Mouse (Mus musculus) kidney, postnatal 0 days (tissue): ENCODE measurements around the gene Dock10. TPM values are rescaled to one million over a fixed set of nuclear protein-coding genes. Genes with fewer than 3 reads are reported as not detected.

Experiments
- ATAC-seq: fragments of 200-750 bp; cut with Nextera tagmentation; replicated peaks from 2 replicates; pipeline ENCODE4 v1.8.0; 2017; ENCODE audit warnings: low read depth, moderate number of reproducible peaks, moderate TSS enrichment, moderate library complexity; ENCODE audit not compliant: low FRiP score
- DNase-seq: peaks from one replicate; pipeline ENCODE4 v3.0.0-alpha.2; 2016; ENCODE audit warnings: low spot score
- H3K27ac ChIP-seq: fragments of 300-500 bp; sonication (generic); 2 replicates; pipeline ENCODE4 v1.5.1; 2014; ENCODE audit warnings: mild to moderate bottlenecking
- H3K27me3 ChIP-seq: fragments of 300-500 bp; sonication (generic); 2 replicates; pipeline ENCODE4 v1.6.1; 2014; ENCODE audit warnings: low read length, mixed read lengths; ENCODE audit not compliant: insufficient read depth
- H3K36me3 ChIP-seq: fragments of 300-500 bp; sonication (generic); 2 replicates; pipeline ENCODE4 v1.6.1; 2014; ENCODE audit warnings: low read length, mixed read lengths; ENCODE audit not compliant: insufficient read depth
- H3K4me1 ChIP-seq: fragments of 300-500 bp; sonication (generic); replicated peaks from 2 replicates; pipeline ENCODE4 v1.6.1; 2014; ENCODE audit warnings: antibody characterized with exemption, low read length, mixed read lengths; ENCODE audit not compliant: insufficient read depth
- H3K4me2 ChIP-seq: fragments of 300-500 bp; sonication (generic); 2 replicates; pipeline ENCODE4 v1.6.1; 2014; ENCODE audit warnings: mild to moderate bottlenecking, low read length, moderate library complexity, mixed read lengths
- H3K4me3 ChIP-seq: fragments of 300-500 bp; sonication (generic); replicated peaks from 2 replicates; pipeline ENCODE4 v1.5.1; 2014; ENCODE audit warnings: low read depth, low read length
- H3K9ac ChIP-seq: fragments of 300-500 bp; sonication (generic); 2 replicates; pipeline ENCODE4 v1.6.1; 2014; ENCODE audit warnings: low read depth, low read length
- H3K9me3 ChIP-seq: fragments of 300-500 bp; sonication (generic); replicated peaks from 2 replicates; pipeline ENCODE4 v1.6.1; 2016; ENCODE audit warnings: low read length, inconsistent platforms, mixed read lengths
- CTCF ChIP-seq: IDR thresholded peaks from 2 replicates; pipeline ENCODE4 v1.5.1; 2016; ENCODE audit warnings: antibody characterized with exemption, low read depth, mild to moderate bottlenecking, moderate library complexity
- WGBS: fragments of 180-500 bp; shearing (Covaris S2); extraction: QIAGEN DNeasy Blood & Tissue Kit; methylation state at CpG from one replicate; pipeline ENCODE4 v1.1.7; 2014; 5-methylcytosine and 5-hydroxymethylcytosine counted together
- polyA plus RNA-seq: library from polyadenylated mRNA; unstranded; fragments of >200 nt; fragmentation: Nextera tagmentation; extraction: Ambion mirVana; gene quantifications from 2 replicates; pipeline ENCODE4 v1.2.1, GENCODE M21; 2015

Dock10 gene
- polyA plus RNA-seq, 1 experiment from 2014 or later, result 2.6 TPM

GRCm38 (mm10) chr1:80472395-80472794, 285.9 kb downstream of the Dock10 start:
- no peak overlapping the region for H3K4me2 ChIP-seq
- TF ChIP-seq CTCF, result no peak
- H3K36me3 ChIP-seq, result no peaks in the 10 kb centered on the region
- 92% methylated on average over 1 of the region's 1 CpGs for WGBS
- H3K27ac ChIP-seq, result no peak overlapping the region
- ATAC-seq (no peak), DNase-seq (no peak)
- no peaks in the 10 kb centered on the region for H3K4me1 ChIP-seq
- H3K4me3 ChIP-seq, result no peak overlapping the region
- H3K9me3 ChIP-seq, result no peaks in the 10 kb centered on the region
- H3K27me3 ChIP-seq, result no peaks in the 10 kb centered on the region
- H3K9ac ChIP-seq, result no peak overlapping the region

GRCm38 (mm10) chr1:80461348-80461747, 297.0 kb downstream of the Dock10 start, which contains the start of gene Gm45261:
Gene Gm45261 (minus strand): TSS chr1:80461448.
- Histone ChIP-seq H3K36me3 (no peaks in the 10 kb centered on the region), H3K27ac (no peak within 1 kb of the TSS), H3K4me2 (no peak within 1 kb of the TSS), H3K4me1 (no peaks in the 10 kb centered on the region), H3K9me3 (no peaks in the 10 kb centered on the region), H3K9ac (no peak within 1 kb of the TSS), H3K27me3 (no peaks in the 10 kb centered on the region), H3K4me3 (no peak within 1 kb of the TSS)
- no peak for ATAC-seq
- TF ChIP-seq CTCF, result no peak
- WGBS, result 88% methylated on average over 6 of the region's 6 CpGs
- DNase-seq, result no peak

- H3K4me1 ChIP-seq, result no peaks in the 10 kb centered on the region
- no peak overlapping the region for H3K4me3 ChIP-seq
- no peak for TF ChIP-seq CTCF
- DNase-seq, result no peak
- H3K9ac ChIP-seq, result no peak overlapping the region
- ATAC-seq, result no peak
- H3K9me3 ChIP-seq, result no peaks in the 10 kb centered on the region
- 75% methylated on average over 1 of the region's 1 CpGs for WGBS
- H3K36me3 ChIP-seq, result no peaks in the 10 kb centered on the region
- no peak overlapping the region for H3K27ac ChIP-seq
- no peaks in the 10 kb centered on the region for H3K27me3 ChIP-seq
- H3K4me2 ChIP-seq, result no peak overlapping the region
Measured at GRCm38 (mm10) chr1:80459923-80460322, 298.4 kb downstream of the Dock10 start.

- TF ChIP-seq CTCF, result no peak
- no peaks in the 10 kb centered on the region for H3K4me1 ChIP-seq
- no peak overlapping the region for H3K9ac ChIP-seq
- ATAC-seq (no peak), DNase-seq (no peak)
- H3K27me3 ChIP-seq, result no peaks in the 10 kb centered on the region
- H3K27ac ChIP-seq, result no peak overlapping the region
- no peak overlapping the region for H3K4me3 ChIP-seq
- H3K36me3 ChIP-seq, result no peaks in the 10 kb centered on the region
- H3K4me2 ChIP-seq, result no peak overlapping the region
- H3K9me3 ChIP-seq, result no peaks in the 10 kb centered on the region
Measured at GRCm38 (mm10) chr1:80459477-80459876, 298.9 kb downstream of the Dock10 start.

- no peak overlapping the region for H3K9ac ChIP-seq
- H3K4me1 ChIP-seq, result no peaks in the 10 kb centered on the region
- no peak overlapping the region for H3K4me3 ChIP-seq
- no peak for TF ChIP-seq CTCF
- no peak overlapping the region for H3K27ac ChIP-seq
- ATAC-seq (no peak), DNase-seq (no peak)
- no peak overlapping the region for H3K4me2 ChIP-seq
- 80% methylated on average over 2 of the region's 2 CpGs for WGBS
- H3K9me3 ChIP-seq, result no peaks in the 10 kb centered on the region
- no peaks in the 10 kb centered on the region for H3K36me3 ChIP-seq
- no peaks in the 10 kb centered on the region for H3K27me3 ChIP-seq
Measured at GRCm38 (mm10) chr1:80453971-80454370, 304.4 kb downstream of the Dock10 start.

GRCm38 (mm10) chr1:80451914-80452549, 306.3 kb downstream of the Dock10 start:
- H3K9ac ChIP-seq, result no peak overlapping the region
- no peak overlapping the region for H3K4me2 ChIP-seq
- H3K9me3 ChIP-seq, result no peaks in the 10 kb centered on the region
- WGBS, result 91% methylated on average over 1 of the region's 1 CpGs
- H3K36me3 ChIP-seq, result no peaks in the 10 kb centered on the region
- no peak for TF ChIP-seq CTCF
- no peaks in the 10 kb centered on the region for H3K4me1 ChIP-seq
- H3K27ac ChIP-seq, result no peak overlapping the region
- ATAC-seq (no peak), DNase-seq (no peak)
- H3K4me3 ChIP-seq, result no peak overlapping the region
- H3K27me3 ChIP-seq, result no peaks in the 10 kb centered on the region
